Mouse (Mus musculus) limb, embryonic 10.5 days (tissue): ENCODE results near the gene Pard3b. TPM values are rescaled to one million over a fixed set of nuclear protein-coding genes. Genes with fewer than 3 reads are reported as not detected.

ENCODE experiments used
- DNase-seq: peaks from one replicate; pipeline ENCODE4 v3.0.0-alpha.2; 2017; ENCODE audit warnings: low spot score
- H3K27ac ChIP-seq: fragments of 300-500 bp; sonication (generic); 2 replicates; pipeline ENCODE4 v1.5.1; 2016; ENCODE audit warnings: mild to moderate bottlenecking
- H3K27me3 ChIP-seq: fragments of 300-500 bp; sonication (generic); 2 replicates; pipeline ENCODE4 v1.6.1; 2016; ENCODE audit warnings: low read depth, mild to moderate bottlenecking; ENCODE audit not compliant: poor library complexity, severe bottlenecking
- H3K36me3 ChIP-seq: fragments of 300-500 bp; sonication (generic); 2 replicates; pipeline ENCODE4 v1.6.1; 2016; ENCODE audit warnings: mild to moderate bottlenecking, moderate library complexity
- H3K4me1 ChIP-seq: fragments of 300-500 bp; sonication (generic); 2 replicates; pipeline ENCODE4 v1.6.1; 2016
- H3K4me3 ChIP-seq: fragments of 300-500 bp; sonication (generic); 2 replicates; pipeline ENCODE4 v1.5.1; 2016; ENCODE audit warnings: mild to moderate bottlenecking, moderate library complexity
- H3K9me3 ChIP-seq: fragments of 300-500 bp; sonication (generic); replicated peaks from 2 replicates; pipeline ENCODE4 v1.6.1; 2016; ENCODE audit warnings: mild to moderate bottlenecking
- WGBS: fragments of 180-500 bp; shearing (Covaris S2); methylation state at CpG from one replicate; pipeline ENCODE4 v1.1.7; 2016; 5-methylcytosine and 5-hydroxymethylcytosine counted together
- polyA plus RNA-seq: library from polyadenylated mRNA; unstranded; fragments of >200 nt; fragmentation: Nextera tagmentation; extraction: Ambion mirVana; gene quantifications from 2 replicates; pipeline ENCODE4 v1.2.1, GENCODE M21; 2016

Gene Pard3b
- polyA plus RNA-seq = 3.4 and 5.0 TPM in 2 replicates

GRCm38 (mm10) chr1:61638347-61639111, at the start of gene Pard3b:
Pard3b (plus strand) TSS chr1:61638824.
- H3K27ac ChIP-seq = peak within 1 kb of the TSS; percentile 91
- DNase-seq = peak; percentile 75
- no peaks in the 10 kb centered on the region for H3K9me3 ChIP-seq
- H3K4me1 ChIP-seq = peaks cover 16% of the 10 kb centered on the region
- peak within 1 kb of the TSS; percentile 97 for H3K4me3 ChIP-seq
- H3K36me3 ChIP-seq = no peaks in the 10 kb centered on the region
- 2% methylated on average over 60 of the region's 60 CpGs for WGBS
- peaks cover 53% of the 10 kb centered on the region for H3K27me3 ChIP-seq

- Histone ChIP-seq H3K27ac (no peak overlapping the region), H3K4me3 (no peak overlapping the region), H3K36me3 (no peaks in the 10 kb centered on the region), H3K9me3 (no peaks in the 10 kb centered on the region), H3K4me1 (no peaks in the 10 kb centered on the region), H3K27me3 (no peaks in the 10 kb centered on the region)
- no peak for DNase-seq
These were observed 22.4 kb upstream of the Pard3b start for GRCm38 (mm10) chr1:61616176-61616575.

- Histone ChIP-seq H3K27me3 (no peaks in the 10 kb centered on the region), H3K4me1 (no peaks in the 10 kb centered on the region), H3K27ac (no peak overlapping the region), H3K36me3 (no peaks in the 10 kb centered on the region), H3K9me3 (no peaks in the 10 kb centered on the region), H3K4me3 (no peak overlapping the region)
- WGBS = 83% methylated on average over 1 of the region's 1 CpGs
- DNase-seq = no peak
These were observed 18.0 kb upstream of the Pard3b start for GRCm38 (mm10) chr1:61620651-61621050.

GRCm38 (mm10) chr1:61629857-61630256, 8.8 kb upstream of the Pard3b start:
- H3K27ac ChIP-seq = no peak overlapping the region
- H3K4me3 ChIP-seq = no peak overlapping the region
- 0 out of 2 replicates have a peak, but pooled peaks cover 9% of the 10 kb centered on the region for H3K27me3 ChIP-seq
- no peak for DNase-seq
- H3K4me1 ChIP-seq = no peaks in the 10 kb centered on the region
- H3K9me3 ChIP-seq = no peaks in the 10 kb centered on the region
- WGBS = 88% methylated on average over 2 of the region's 2 CpGs
- H3K36me3 ChIP-seq = no peaks in the 10 kb centered on the region

- 4% methylated on average over 40 of the region's 40 CpGs for WGBS
- Histone ChIP-seq H3K27ac (peak overlapping the region; percentile 91), H3K27me3 (peaks cover 45% of the 10 kb centered on the region), H3K9me3 (no peaks in the 10 kb centered on the region), H3K36me3 (no peaks in the 10 kb centered on the region), H3K4me3 (peak overlapping the region; percentile 97), H3K4me1 (peaks cover 16% of the 10 kb centered on the region)
- peak; percentile 51 for DNase-seq
These were observed 780 bp downstream of the Pard3b start for GRCm38 (mm10) chr1:61639114-61640093.

- H3K27me3 ChIP-seq = peaks cover 35% of the 10 kb centered on the region
- H3K36me3 ChIP-seq = no peaks in the 10 kb centered on the region
- 68% methylated on average over 4 of the region's 4 CpGs for WGBS
- H3K4me1 ChIP-seq = peaks cover 16% of the 10 kb centered on the region
- no peak for DNase-seq
- H3K27ac ChIP-seq = no peak overlapping the region
- no peaks in the 10 kb centered on the region for H3K9me3 ChIP-seq
- no peak overlapping the region for H3K4me3 ChIP-seq
These were observed 3.3 kb downstream of the Pard3b start for GRCm38 (mm10) chr1:61641880-61642279.

- peaks cover 4% of the 10 kb centered on the region; the same call in 1 of the 2 replicates for H3K27me3 ChIP-seq
- 80% methylated on average over 3 of the region's 3 CpGs for WGBS
These were observed 6.4 kb downstream of the Pard3b start for GRCm38 (mm10) chr1:61645062-61645461.

GRCm38 (mm10) chr1:61649964-61650363, 11.3 kb downstream of the Pard3b start:
- DNase-seq = no peak
- Histone ChIP-seq H3K27me3 (no peaks in the 10 kb centered on the region), H3K4me1 (peaks cover 25% of the 10 kb centered on the region), H3K36me3 (no peaks in the 10 kb centered on the region), H3K27ac (no peak overlapping the region), H3K4me3 (no peak overlapping the region), H3K9me3 (no peaks in the 10 kb centered on the region)

More at GRCm38 (mm10) chr1:61645062-61645461, 6.4 kb downstream of the Pard3b start:
- H3K27ac ChIP-seq = no peak overlapping the region
- no peak overlapping the region for H3K4me3 ChIP-seq
- DNase-seq = no peak
- no peaks in the 10 kb centered on the region for H3K36me3 ChIP-seq
- no peaks in the 10 kb centered on the region for H3K9me3 ChIP-seq
- peaks cover 8% of the 10 kb centered on the region; the same call in 1 of the 2 replicates for H3K4me1 ChIP-seq

GRCm38 (mm10) chr1:61651454-61652271, 13.0 kb downstream of the Pard3b start:
- Histone ChIP-seq H3K27me3 (no peaks in the 10 kb centered on the region), H3K27ac (no peak overlapping the region), H3K36me3 (no peaks in the 10 kb centered on the region), H3K4me3 (no peak overlapping the region), H3K4me1 (peaks cover 25% of the 10 kb centered on the region), H3K9me3 (no peaks in the 10 kb centered on the region)
- WGBS = 15% methylated on average over 1 of the region's 1 CpGs
- no peak for DNase-seq

GRCm38 (mm10) chr1:61657760-61658159, 19.1 kb downstream of the Pard3b start:
- no peaks in the 10 kb centered on the region for H3K27me3 ChIP-seq
- H3K36me3 ChIP-seq = no peaks in the 10 kb centered on the region
- H3K4me3 ChIP-seq = no peak overlapping the region
- DNase-seq = no peak
- H3K27ac ChIP-seq = no peak overlapping the region
- H3K9me3 ChIP-seq = no peaks in the 10 kb centered on the region
- H3K4me1 ChIP-seq = 0 out of 2 replicates have a peak, but pooled peaks cover 1% of the 10 kb centered on the region
- WGBS = 91% methylated on average over 3 of the region's 3 CpGs

- Histone ChIP-seq H3K4me1 (no peaks in the 10 kb centered on the region), H3K36me3 (no peaks in the 10 kb centered on the region), H3K9me3 (no peaks in the 10 kb centered on the region), H3K27me3 (no peaks in the 10 kb centered on the region), H3K27ac (no peak overlapping the region), H3K4me3 (no peak overlapping the region)
- no peak for DNase-seq
- WGBS = 85% methylated on average over 3 of the region's 3 CpGs
These were observed 21.3 kb downstream of the Pard3b start for GRCm38 (mm10) chr1:61659931-61660330.

GRCm38 (mm10) chr1:61685221-61685814, 46.7 kb downstream of the Pard3b start:
- H3K36me3 ChIP-seq = no peaks in the 10 kb centered on the region
- peaks cover 7% of the 10 kb centered on the region for H3K4me1 ChIP-seq
- no peak for DNase-seq
- no peak overlapping the region for H3K4me3 ChIP-seq
- no peaks in the 10 kb centered on the region for H3K27me3 ChIP-seq
- no peaks in the 10 kb centered on the region for H3K9me3 ChIP-seq
- H3K27ac ChIP-seq = no peak overlapping the region
- 59% methylated on average over 8 of the region's 8 CpGs for WGBS
